14 mouse cellular contexts compared by ENCODE assay signal in genomic region chr17:84320576-84320975, GRCm38 (mm10).
DNase-seq lines count a peak whose midpoint lies in the region; TF ChIP-seq lines count a peak whose summit lies in the region.
"Had no signal": no experiment of that assay in that cellular context is flagged by ENCODE, and none has a peak within 500 bp of the region (broad histone marks: within the 10 kb centered on the region; RNA-seq: fewer than 3 reads in every experiment).

No protein-coding gene starts in this region.

- H3K27ac ChIP-seq in left cerebral cortex, adult 2 months: peak overlapping the region; percentile 36; the same call in 1 of the 2 replicates
- no peak overlapping the region for H3K27ac ChIP-seq in midbrain, embryonic 10.5 days (replicated peaks)
- H3K27ac ChIP-seq: gastrocnemius, adult 2 months; limb, embryonic 10.5 days; liver, embryonic 15.5 days; neural tube, embryonic 15.5 days had no signal

- H3K9me3 ChIP-seq in midbrain, embryonic 10.5 days (replicated peaks): no peaks in the 10 kb centered on the region
- H3K9me3 ChIP-seq: limb, embryonic 10.5 days; liver, embryonic 15.5 days; neural tube, embryonic 15.5 days had no signal

- no peak overlapping the region for H3K4me3 ChIP-seq in left cerebral cortex, adult 2 months
- no peak overlapping the region for H3K4me3 ChIP-seq in midbrain, embryonic 10.5 days
- H3K4me3 ChIP-seq: erythroblast, embryonic 14.5 days; gastrocnemius, adult 2 months; limb, embryonic 10.5 days; liver, embryonic 15.5 days; neural tube, embryonic 15.5 days had no signal

- H3K4me1 ChIP-seq in midbrain, embryonic 10.5 days: peaks cover 5% of the 10 kb centered on the region

- H3K27me3 ChIP-seq in midbrain, embryonic 10.5 days (ENCODE audit: low read depth, poor library complexity, severe bottlenecking): no peaks in the 10 kb centered on the region
- H3K27me3 ChIP-seq: liver, embryonic 15.5 days; neural tube, embryonic 15.5 days had no signal

- H3K36me3 ChIP-seq in midbrain, embryonic 10.5 days: no peaks in the 10 kb centered on the region
- H3K36me3 ChIP-seq: limb, embryonic 10.5 days; liver, embryonic 15.5 days; neural tube, embryonic 15.5 days had no signal

- 100% methylated on average over 1 of the region's 1 CpGs for WGBS in midbrain, embryonic 10.5 days

- DNase-seq in adrenal gland, adult 2 months: peak; percentile 73
- no peak for DNase-seq in adrenal gland, postnatal 4 days (ENCODE audit: low spot score in 2 of 2)
- peak; percentile 43 to 49 for DNase-seq in lung, adult 18-20 months
- DNase-seq in lung, postnatal 10 days: no peak
- peak; percentile 60 for DNase-seq in adrenal gland, postnatal 10 days
- peak in 1 of 2 experiments; percentile 23 for DNase-seq in left cerebral cortex, adult 2 months (ENCODE audit: extremely low spot score in 1 of 2, low spot score in 2 of 2)
- no peak for DNase-seq in heart, postnatal 4 days
- no peak for DNase-seq in midbrain, embryonic 10.5 days (ENCODE audit: low spot score)
- DNase-seq: cerebellum, adult 9-11 months; gastrocnemius, adult 2 months had no signal

- intact Hi-C loops in left cerebral cortex, adult 2 months (cut with DNase I): no loop called here

- no peak for TF ChIP-seq CTCF in left cerebral cortex, adult 2 months (IDR thresholded peaks at IDR 0.05)

Comparison
In these comparisons a context has a peak if more than half of its experiments do, and no peak if none do; other contexts are left out.
1. DNase-seq: peak in adrenal gland, adult 2 months (single experiment), lung, adult 18-20 months (2 of 2) and adrenal gland, postnatal 10 days (single experiment); none in adrenal gland, postnatal 4 days (0 of 2), lung, postnatal 10 days (single experiment), heart, postnatal 4 days (single experiment) and midbrain, embryonic 10.5 days (single experiment).